9 mouse cellular contexts compared by ENCODE assay signal in the genomic region with DNA sequence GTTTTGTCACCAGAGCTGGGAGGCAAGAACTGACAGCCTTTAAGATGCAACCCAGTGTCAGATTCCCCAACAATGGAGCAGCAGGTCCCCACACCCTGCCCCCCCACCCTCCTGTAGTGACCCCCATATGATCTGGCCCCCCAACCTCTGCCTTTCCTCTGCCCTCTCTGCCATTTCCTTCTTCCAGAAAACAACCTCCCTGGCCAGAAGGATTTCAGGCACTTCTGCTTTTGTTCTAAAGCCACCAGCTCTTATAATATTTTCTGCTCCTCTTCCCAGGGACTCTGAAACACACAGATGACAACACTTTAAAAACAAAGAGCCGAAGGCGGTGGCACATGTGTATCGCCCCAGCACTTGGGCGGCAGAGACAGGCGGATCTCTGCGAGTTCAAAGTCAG. TPM values are rescaled to one million over a fixed set of nuclear protein-coding genes. Genes with fewer than 3 reads are reported as not detected.
DNase-seq lines count a peak whose midpoint lies in the region; ATAC-seq and TF ChIP-seq lines count a peak whose summit lies in the region.
"Had no signal": no experiment of that assay in that cellular context is flagged by ENCODE, and none has a peak within 500 bp of the region (broad histone marks: within the 10 kb centered on the region; RNA-seq: fewer than 3 reads in every experiment).

No protein-coding gene starts in this region.

- no peak for TF ChIP-seq POLR2A in heart, adult 2 months (IDR thresholded peaks at IDR 0.05; ENCODE audit: insufficient read depth, low read depth, low read length)
- TF ChIP-seq POLR2A in liver, adult 2 months (IDR thresholded peaks at IDR 0.05; ENCODE audit: extremely low read depth, insufficient read depth, low read length) = no peak
- TF ChIP-seq POLR2A in cerebellum, adult 2 months (IDR thresholded peaks at IDR 0.05; ENCODE audit: borderline replicate concordance, insufficient read depth, low read length) = no peak

- no peak for DNase-seq in heart, adult 2 months
- no peak for DNase-seq in heart, adult 8-10 months (ENCODE audit: low spot score)
- no peak for DNase-seq in liver, adult 2 months (ENCODE audit: extremely low read depth, low read depth, low spot score)
- DNase-seq in liver = no peak
- DNase-seq in cerebellum, postnatal 36 days = no peak
- DNase-seq in cerebellum, adult 2 months = no peak

- no peak overlapping the region for H3K9ac ChIP-seq in heart, adult 2 months (ENCODE audit: low read depth, low read length)
- no peak overlapping the region; the same call in 1 of the 2 replicates for H3K9ac ChIP-seq in liver, adult 2 months (ENCODE audit: low read depth, low read length)
- no peak overlapping the region for H3K9ac ChIP-seq in midbrain, embryonic 15.5 days
- H3K9ac ChIP-seq: liver, embryonic 12.5 days had no signal

- peaks cover 16% of the 10 kb centered on the region for H3K4me1 ChIP-seq in heart, adult 2 months (ENCODE audit: control insufficient read depth, insufficient read depth, low read length)
- peaks cover 7% of the 10 kb centered on the region for H3K4me1 ChIP-seq in liver, adult 2 months (ENCODE audit: control insufficient read depth, insufficient read depth, low read length)
- H3K4me1 ChIP-seq in midbrain, embryonic 15.5 days = 0 out of 2 replicates have a peak, but pooled peaks cover 3% of the 10 kb centered on the region
- H3K4me1 ChIP-seq in cerebellum, adult 2 months (ENCODE audit: control insufficient read depth, insufficient read depth, low read length) = peaks cover 3% of the 10 kb centered on the region; the same call in 1 of the 2 replicates

- H3K36me3 ChIP-seq in heart, adult 2 months (ENCODE audit: control insufficient read depth, insufficient read depth, low read length) = no peaks in the 10 kb centered on the region
- H3K36me3 ChIP-seq in liver, adult 2 months (ENCODE audit: control insufficient read depth, insufficient read depth, low read length) = no peaks in the 10 kb centered on the region
- H3K36me3 ChIP-seq in midbrain, embryonic 15.5 days (replicated peaks) = no peaks in the 10 kb centered on the region
- H3K36me3 ChIP-seq: liver, embryonic 12.5 days had no signal

- no peak for TF ChIP-seq CTCF in heart, adult 2 months (IDR thresholded peaks at IDR 0.05)
- no peak for TF ChIP-seq CTCF in liver, adult 2 months (IDR thresholded peaks at IDR 0.05; ENCODE audit: low read depth, low read length)
- no peak for TF ChIP-seq CTCF in cerebellum, adult 2 months (IDR thresholded peaks at IDR 0.05; ENCODE audit: borderline replicate concordance, insufficient read depth, low read depth, low read length)

- peak overlapping the region; percentile 77 for H3K27ac ChIP-seq in heart, adult 2 months
- H3K27ac ChIP-seq in liver, adult 2 months (replicated peaks; ENCODE audit: insufficient read depth, low read depth, low read length) = peak overlapping the region; percentile 14
- H3K27ac ChIP-seq in midbrain, embryonic 15.5 days = peak overlapping the region; percentile 8; the same call in 1 of the 2 replicates
- no peak overlapping the region for H3K27ac ChIP-seq in cerebellum, adult 2 months (ENCODE audit: insufficient read depth, low read length)
- H3K27ac ChIP-seq: liver, embryonic 12.5 days had no signal

- no peak overlapping the region for H3K4me3 ChIP-seq in heart, adult 2 months
- H3K4me3 ChIP-seq in liver, adult 2 months (ENCODE audit: insufficient read depth, low read depth, low read length) = no peak overlapping the region
- H3K4me3 ChIP-seq in midbrain, embryonic 15.5 days = no peak overlapping the region
- H3K4me3 ChIP-seq in cerebellum, adult 2 months (replicated peaks; ENCODE audit: insufficient read depth, low read depth, low read length) = no peak overlapping the region
- H3K4me3 ChIP-seq: liver, embryonic 12.5 days had no signal

- no peaks in the 10 kb centered on the region for H3K9me3 ChIP-seq in midbrain, embryonic 15.5 days
- H3K9me3 ChIP-seq: liver, embryonic 12.5 days had no signal

- WGBS in heart, adult 2 months = 64% methylated on average over 6 of the region's 6 CpGs
- 69% methylated on average over 6 of the region's 6 CpGs for WGBS in liver, adult 2 months
- 82% methylated on average over 6 of the region's 6 CpGs for WGBS in midbrain, embryonic 15.5 days
- 77% methylated on average over 6 of the region's 6 CpGs for whole genome bisulfite sequencing in cerebellum, adult 2 months

- intact Hi-C loops in heart, adult 2 months (cut with DNase I) = loop anchor here (2.0 to 5.0 kb wide), 3 partner anchors 184 to 338 kb away; no protein-coding TSS in a partner anchor

- H3K4me2 ChIP-seq in midbrain, embryonic 15.5 days = no peak overlapping the region
- H3K4me2 ChIP-seq: liver, embryonic 12.5 days had no signal

- peak; percentile 45 for ATAC-seq in granulocyte monocyte progenitor cell, adult 5-6 weeks (replicated peaks; ENCODE audit: poor library complexity, severe bottlenecking)
- ATAC-seq in midbrain, embryonic 15.5 days (replicated peaks) = 0 out of 2 replicates have a peak, but pooled peaks have one; percentile 5

- H3K27me3 ChIP-seq in heart, adult 2 months (ENCODE audit: control insufficient read depth, insufficient read depth, low read length) = no peaks in the 10 kb centered on the region
- no peaks in the 10 kb centered on the region for H3K27me3 ChIP-seq in liver, adult 2 months (ENCODE audit: control insufficient read depth, insufficient read depth, low read length)
- H3K27me3 ChIP-seq in midbrain, embryonic 15.5 days (replicated peaks) = no peaks in the 10 kb centered on the region
- no peaks in the 10 kb centered on the region for H3K27me3 ChIP-seq in cerebellum, adult 2 months (ENCODE audit: control insufficient read depth, insufficient read depth, low read length)
- H3K27me3 ChIP-seq: liver, embryonic 12.5 days had no signal

- no peaks in the 10 kb centered on the region for H3K79me2 ChIP-seq in heart, adult 2 months (replicated peaks; ENCODE audit: control insufficient read depth, insufficient read depth, low read length)
- H3K79me2 ChIP-seq in liver, adult 2 months (ENCODE audit: control insufficient read depth, insufficient read depth, low read length) = no peaks in the 10 kb centered on the region

- TF ChIP-seq EP300 in heart, adult 2 months (IDR thresholded peaks at IDR 0.05; ENCODE audit: insufficient read depth, low read depth, low read length) = no peak

RNA-seq across cellular contexts. Expression of a gene that starts 25.3 kb away (rescaled TPM):
- 10 to 100 TPM; 70.1 to 96.2 TPM for total RNA-seq in heart, adult 2 months (2021)
- polyA plus RNA-seq in heart, adult 2 months (2012; rRNA removed) = 67.8 and 195 TPM in 2 replicates
- total RNA-seq in heart, adult 8-10 months (2022) = 100 to 1,000 TPM in 1 of 4 experiments, 10 to 100 TPM in 3; 82.0 to 104 (median 91.0) TPM
- total RNA-seq in liver, adult 2 months (2014; rRNA removed) = 22.6 and 57.1 TPM in 2 replicates
- 233 and 251 TPM in 2 replicates for polyA plus RNA-seq in liver, adult 2 months (2012; rRNA removed)
- 72.5 and 80.0 TPM in 2 replicates for total RNA-seq in granulocyte monocyte progenitor cell, adult 5-6 weeks (2014; fragmentation: Nextera tagmentation)
- 237 and 273 TPM in 2 replicates for total RNA-seq in granulocyte monocyte progenitor cell, adult 5-6 weeks (2017)
- polyA plus RNA-seq in midbrain, embryonic 15.5 days (2015; fragmentation: Nextera tagmentation; extraction: Ambion mirVana) = 197 and 198 TPM in 2 replicates
- polyA plus RNA-seq in cerebellum, adult 2 months (2012; rRNA removed) = 195 and 202 TPM in 2 replicates

RNA-seq across cellular contexts. Expression of a gene that starts 50.5 kb away (rescaled TPM):
- total RNA-seq in heart, adult 2 months (2021) = 1 to 10 TPM; 2.8 to 4.1 TPM
- polyA plus RNA-seq in heart, adult 2 months (2012; rRNA removed) = 0.90 and 1.2 TPM in 2 replicates
- total RNA-seq in heart, adult 8-10 months (2022) = 1 to 10 TPM; 2.7 to 4.1 (median 3.2) TPM
- total RNA-seq in liver, adult 2 months (2014; rRNA removed) = 4.8 and 6.4 TPM in 2 replicates
- 1.5 and 1.9 TPM in 2 replicates for polyA plus RNA-seq in liver, adult 2 months (2012; rRNA removed)
- total RNA-seq in granulocyte monocyte progenitor cell, adult 5-6 weeks (2014; fragmentation: Nextera tagmentation) = 27.7 and 28.9 TPM in 2 replicates
- 41.9 and 44.5 TPM in 2 replicates for total RNA-seq in granulocyte monocyte progenitor cell, adult 5-6 weeks (2017)
- 24.8 and 26.5 TPM in 2 replicates for polyA plus RNA-seq in midbrain, embryonic 15.5 days (2015; fragmentation: Nextera tagmentation; extraction: Ambion mirVana)
- polyA plus RNA-seq in cerebellum, adult 2 months (2012; rRNA removed) = 10.6 and 10.8 TPM in 2 replicates
